Mouse (Mus musculus) olfactory bulb, adult 2 months (tissue): ENCODE results near the gene Tulp2. TPM values are rescaled to one million over a fixed set of nuclear protein-coding genes. Genes with fewer than 3 reads are reported as not detected.
A peak's percentile ranks its signal among the peaks of the same experiment; 100 is the strongest.
"Not testable (repeated sequence)": the region's sequence is repeated elsewhere in the genome, so short reads cannot be mapped to it uniquely, and the experiment has no call there.

ENCODE experiments used
- H3K27ac ChIP-seq: fragments of 200-500 bp; 2 replicates; pipeline ENCODE4 v1.5.1; 2012; ENCODE audit warnings: low read depth, low read length; ENCODE audit not compliant: insufficient read depth
- H3K4me1 ChIP-seq: fragments of 200-500 bp; 2 replicates; pipeline ENCODE4 v1.6.1; 2012; ENCODE audit warnings: low read length; ENCODE audit not compliant: control insufficient read depth, insufficient read depth
- H3K4me3 ChIP-seq: fragments of 200-500 bp; 2 replicates; pipeline ENCODE4 v1.5.1; 2012; ENCODE audit warnings: mild to moderate bottlenecking, low read depth, low read length, moderate library complexity; ENCODE audit not compliant: insufficient read depth
- CTCF ChIP-seq: fragments of 200-500 bp; IDR thresholded peaks from 2 replicates; pipeline ENCODE4 v1.5.1; 2012; ENCODE audit warnings: low read depth, mild to moderate bottlenecking, low read length, moderate library complexity; ENCODE audit not compliant: insufficient read depth
- POLR2A ChIP-seq: fragments of 200-500 bp; IDR thresholded peaks from 2 replicates; pipeline ENCODE4 v1.6.1; 2012; ENCODE audit warnings: mild to moderate bottlenecking, low read depth, low read length, moderate library complexity; ENCODE audit not compliant: insufficient read depth
- WGBS: fragments of 180-500 bp; shearing (Covaris S2); methylation state at CpG from one replicate; pipeline ENCODE4 v1.1.7; 2018; 5-methylcytosine and 5-hydroxymethylcytosine counted together
- polyA plus RNA-seq: library from polyadenylated mRNA; stranded (reverse); fragments of >200 nt; gene quantifications from 2 replicates; pipeline ENCODE4 v1.2.4, GENCODE M21; 2012; ENCODE audit warnings: low replicate concordance; ENCODE audit not compliant: missing spikeins, insufficient read depth, insufficient read length

Tulp2 gene
- polyA plus RNA-seq, 1 experiment: not detected

- Histone ChIP-seq H3K4me1 (peaks cover 22% of the 10 kb centered on the region), H3K4me3 (peak within 1 kb of the TSS; percentile 58), H3K27ac (peak within 1 kb of the TSS; percentile 86)
- peak; percentile 96 for TF ChIP-seq POLR2A
- 0% methylated on average over 37 of the region's 37 CpGs for WGBS
These were observed 22.0 kb upstream of the Tulp2 start, which contains the start of gene Ftl1 for GRCm38 (mm10) chr7:45459564-45460140. Gene Ftl1 (minus strand): TSS chr7:45459884.

DNA sequence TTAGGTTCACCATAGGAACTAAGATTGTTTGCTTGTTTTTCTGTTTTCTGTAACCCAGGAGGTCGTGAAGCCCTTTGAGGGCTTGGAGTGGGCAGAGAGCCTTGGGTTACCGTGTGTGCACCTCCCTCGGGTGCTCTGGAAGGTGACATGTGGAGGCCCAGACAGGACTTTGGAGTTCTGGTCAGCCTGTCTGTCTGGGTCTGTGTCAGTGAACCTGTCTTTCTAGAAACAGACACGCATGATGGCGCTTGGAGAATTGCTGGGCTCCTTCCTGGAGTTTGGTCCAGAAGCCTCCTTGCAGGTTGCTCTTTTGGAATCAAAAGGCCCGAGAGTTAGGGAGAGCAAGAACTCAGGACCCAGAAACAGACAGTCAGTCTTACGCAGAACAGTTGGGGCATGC is 21.3 kb upstream of the Tulp2 start:
- peaks cover 28% of the 10 kb centered on the region for H3K4me1 ChIP-seq
- 66% methylated on average over 7 of the region's 7 CpGs for WGBS

GRCm38 (mm10) chr7:45460860-45461314 is 20.8 kb upstream of the Tulp2 start:
- WGBS: 33% methylated on average over 13 of the region's 13 CpGs
- Histone ChIP-seq H3K4me1 (peaks cover 33% of the 10 kb centered on the region), H3K27ac (peak overlapping the region; percentile 86; the same call in 1 of the 2 replicates), H3K4me3 (no peak overlapping the region)
- TF ChIP-seq POLR2A (no peak), CTCF (no peak)

More for the DNA sequence above, 21.3 kb upstream of the Tulp2 start:
- no peak for TF ChIP-seq POLR2A
- TF ChIP-seq CTCF: no peak
- Histone ChIP-seq H3K27ac (peak overlapping the region; percentile 86), H3K4me3 (no peak overlapping the region)

GRCm38 (mm10) chr7:45461326-45461725 is 20.4 kb upstream of the Tulp2 start:
- Histone ChIP-seq H3K4me1 (peaks cover 36% of the 10 kb centered on the region), H3K27ac (peak overlapping the region; percentile 86; the same call in 1 of the 2 replicates), H3K4me3 (no peak overlapping the region)
- 63% methylated on average over 5 of the region's 5 CpGs for WGBS
- TF ChIP-seq POLR2A (no peak), CTCF (no peak)

GRCm38 (mm10) chr7:45461781-45462180 is 19.9 kb upstream of the Tulp2 start:
- Histone ChIP-seq H3K4me1 (peaks cover 35% of the 10 kb centered on the region), H3K27ac (no peak overlapping the region), H3K4me3 (no peak overlapping the region)
- WGBS: 92% methylated on average over 4 of the region's 4 CpGs
- TF ChIP-seq POLR2A: no peak
- TF ChIP-seq CTCF: no peak

GRCm38 (mm10) chr7:45462325-45462724 is 19.4 kb upstream of the Tulp2 start:
- WGBS: 86% methylated on average over 4 of the region's 4 CpGs
- Histone ChIP-seq H3K4me1 (peaks cover 30% of the 10 kb centered on the region), H3K4me3 (no peak overlapping the region), H3K27ac (no peak overlapping the region)
- TF ChIP-seq CTCF: no peak

- H3K4me3 ChIP-seq, H3K27ac ChIP-seq: not testable (repeated sequence)
- peaks cover 26% of the 10 kb centered on the region for H3K4me1 ChIP-seq
- 78% methylated on average over 4 of the region's 4 CpGs for WGBS
These were observed 18.8 kb upstream of the Tulp2 start for GRCm38 (mm10) chr7:45462868-45463267.

DNA sequence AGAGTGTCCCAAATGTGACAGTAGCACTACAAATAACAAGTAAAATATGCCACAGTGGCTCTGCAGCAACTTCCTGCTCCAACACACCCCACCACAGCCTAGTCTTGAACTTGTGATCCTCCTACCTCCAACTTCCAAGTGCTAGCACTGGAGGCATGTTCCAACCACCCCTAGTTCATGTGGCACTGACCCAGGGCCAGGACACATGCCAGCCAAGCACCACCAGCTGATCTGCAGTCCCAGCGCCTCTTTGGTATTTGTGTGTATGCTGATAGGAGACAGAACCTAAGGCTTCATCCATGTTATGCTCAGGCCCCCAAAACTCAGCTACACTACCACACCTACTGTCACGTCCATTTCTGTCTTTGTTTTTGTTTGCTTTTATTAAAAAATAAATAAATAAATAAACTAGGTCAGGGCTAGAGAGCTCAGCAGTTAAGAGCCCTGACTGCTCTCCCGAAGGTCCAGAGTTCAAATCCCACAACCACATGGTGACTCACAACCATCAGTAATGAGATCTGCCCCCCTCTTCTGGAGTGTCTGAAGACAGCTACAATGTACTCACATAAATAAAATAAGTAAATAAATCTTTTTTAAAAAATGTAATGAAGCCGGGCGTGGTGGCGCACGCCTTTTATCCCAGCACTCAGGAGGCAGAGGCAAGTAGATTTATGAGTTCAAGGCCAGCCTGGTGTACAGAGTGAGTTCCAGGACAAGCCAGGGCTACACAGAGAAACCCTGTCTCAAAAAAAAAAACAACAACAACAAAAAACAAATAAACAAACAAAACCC is 17.5 kb upstream of the Tulp2 start:
- Histone ChIP-seq H3K4me3 (no peak overlapping the region), H3K4me1 (peaks cover 23% of the 10 kb centered on the region), H3K27ac (no peak overlapping the region)
- WGBS: 88% methylated on average over 7 of the region's 7 CpGs
- TF ChIP-seq CTCF: no peak
- TF ChIP-seq POLR2A: no peak

GRCm38 (mm10) chr7:45465112-45465511 is 16.6 kb upstream of the Tulp2 start:
- 94% methylated on average over 12 of the region's 12 CpGs for WGBS
- TF ChIP-seq POLR2A (no peak), CTCF (no peak)
- Histone ChIP-seq H3K4me1 (peaks cover 23% of the 10 kb centered on the region), H3K4me3 (no peak overlapping the region), H3K27ac (no peak overlapping the region)

DNA sequence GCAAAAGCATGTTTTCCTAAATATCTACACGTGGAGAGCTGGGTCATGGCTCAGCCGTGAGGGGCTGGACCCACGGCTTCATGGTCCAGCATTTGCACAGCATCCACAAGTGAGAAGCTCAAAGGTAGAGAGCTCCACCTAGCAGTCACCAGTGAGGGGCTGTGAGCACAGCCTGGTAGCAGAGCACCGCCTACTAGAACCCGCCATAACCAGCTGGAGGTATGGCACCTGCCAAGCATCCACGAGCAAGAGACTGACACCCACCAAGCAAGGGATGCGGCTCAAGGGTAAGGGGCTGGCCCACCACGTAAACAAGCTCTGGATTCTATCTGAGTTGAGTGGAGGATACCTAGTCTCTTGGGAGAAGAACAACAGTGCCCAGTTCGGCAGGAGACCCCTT is 16.1 kb upstream of the Tulp2 start:
- H3K4me3 ChIP-seq: peak overlapping the region; percentile 75
- H3K4me1 ChIP-seq: peaks cover 20% of the 10 kb centered on the region
- WGBS: 70% methylated on average over 9 of the region's 9 CpGs
- TF ChIP-seq POLR2A (no peak), CTCF (no peak)
- H3K27ac ChIP-seq: no peak overlapping the region
